Mouse (Mus musculus) R1 (cell line): ENCODE measurements around the gene Pfdn6.
"Not testable (repeated sequence)": the region's sequence is repeated elsewhere in the genome, so short reads cannot be mapped to it uniquely, and the experiment has no call there.

Experiments
- DNase-seq: peaks from one replicate; pipeline ENCODE4 v3.0.0-alpha.2; 2018; ENCODE audit warnings: low read depth, low spot score

The Pfdn6 gene

DNA sequence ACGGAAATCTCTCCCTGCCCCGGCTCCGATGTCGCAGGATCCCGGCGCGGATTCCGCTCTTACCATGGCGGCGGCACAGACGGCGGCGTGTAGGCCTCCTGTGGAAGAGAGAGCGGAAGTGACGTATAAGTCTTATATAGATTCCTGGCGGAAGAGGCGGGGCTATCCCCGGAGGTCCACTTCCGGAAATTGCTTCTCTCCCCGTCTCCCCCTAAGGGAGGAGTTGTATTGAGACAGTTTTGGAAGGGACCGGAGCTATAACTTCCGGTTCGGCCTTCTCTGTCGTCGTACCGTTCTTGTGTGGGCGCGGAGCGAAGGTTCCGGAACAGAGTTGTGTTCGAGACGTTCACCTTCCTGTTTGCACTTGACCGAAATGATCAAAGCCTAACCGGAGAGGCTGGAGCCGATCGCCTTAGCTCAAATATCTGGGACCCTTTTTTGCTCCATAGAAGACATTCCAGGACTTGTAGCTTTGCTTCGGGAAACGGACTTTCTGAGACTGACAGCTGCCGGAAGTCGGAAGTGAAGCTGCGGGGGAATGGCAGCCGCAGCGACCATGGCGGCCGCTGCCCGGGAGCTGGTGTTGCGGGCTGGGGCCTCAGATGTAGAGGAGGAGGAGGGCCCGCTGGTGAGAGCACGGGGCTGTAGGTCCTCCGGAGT lies 15.5 kb upstream of the Pfdn6 start, which contains the start of the genes Vps52 and Rps18:
TSS of gene Vps52 (plus strand) at position 258 of the 660 bp plus-strand sequence.
TSS of gene Rps18 (minus strand) at position 447 of the 660 bp plus-strand sequence.
- DNase-seq = peak; percentile 99

DNA sequence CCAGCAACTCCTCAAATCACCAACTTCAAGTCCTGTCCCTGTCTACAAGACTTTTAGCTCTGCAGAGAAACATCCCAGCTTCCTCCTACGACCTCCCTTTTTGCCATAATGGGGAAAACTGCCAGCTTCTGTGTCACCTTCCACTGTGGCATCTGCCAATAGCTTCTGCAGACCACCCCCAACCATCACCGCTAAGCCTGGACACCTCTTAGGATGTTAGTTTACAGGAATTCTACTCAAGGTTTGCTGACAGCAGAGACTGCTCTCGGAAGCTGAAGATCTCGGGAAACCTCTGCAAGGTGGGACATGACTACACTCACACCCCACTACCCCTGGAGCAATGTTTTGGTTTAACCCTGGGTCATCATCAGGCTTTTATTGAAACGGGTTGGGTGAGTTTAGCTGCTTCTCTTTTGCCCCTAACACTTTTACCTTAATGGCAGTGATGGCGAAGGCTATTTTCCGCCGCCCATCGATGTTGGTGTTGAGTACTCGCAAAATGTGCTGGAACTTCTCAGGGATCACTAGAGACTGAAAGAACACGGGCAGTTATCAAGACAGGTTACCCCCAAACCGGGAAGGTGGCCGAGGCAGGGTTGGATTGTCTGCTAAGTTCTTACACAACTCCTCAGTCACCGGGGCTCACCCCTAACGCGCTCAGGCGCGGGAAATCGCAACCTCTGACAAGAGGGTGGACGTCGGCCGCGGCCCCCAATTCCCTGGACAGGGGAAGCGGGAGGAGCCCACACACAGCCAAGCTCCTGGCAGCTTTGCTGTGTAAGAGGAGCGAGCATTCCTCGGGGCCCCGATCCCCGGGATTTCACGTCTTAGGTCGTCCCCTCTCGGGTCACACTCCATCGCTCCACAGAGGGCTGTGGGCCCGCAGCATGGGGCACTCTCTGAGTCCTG lies 14.8 kb upstream of the Pfdn6 start:
- no peak for DNase-seq

DNA sequence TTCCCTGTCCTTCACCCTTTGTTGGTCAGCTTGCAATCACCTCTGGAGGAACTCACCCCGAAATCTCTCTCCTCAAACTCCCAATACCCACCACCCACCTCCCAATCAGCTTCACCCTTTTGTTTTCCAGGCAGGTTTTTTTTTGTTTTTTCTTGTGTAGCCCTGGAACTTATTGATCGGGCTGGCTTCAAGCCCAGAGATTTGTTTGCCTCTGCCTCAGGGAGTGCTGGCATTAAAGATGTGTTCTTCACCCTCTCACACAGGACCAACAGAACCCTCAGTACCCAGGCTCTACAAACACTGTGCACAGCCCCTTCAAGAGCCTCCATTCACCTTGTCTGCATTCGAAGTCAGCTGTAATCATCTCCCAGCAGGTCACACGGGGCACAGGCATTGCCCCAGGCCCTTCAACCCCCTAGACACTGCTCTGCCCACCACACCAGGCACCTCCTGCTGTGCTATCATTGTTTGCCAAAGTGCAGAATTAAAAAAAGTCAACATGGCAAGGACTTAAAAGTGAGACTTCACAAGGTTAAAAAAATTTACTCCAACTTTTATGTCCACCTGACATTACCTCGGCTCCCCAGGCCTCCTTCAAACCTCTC lies 13.9 kb upstream of the Pfdn6 start:
- no peak for DNase-seq

DNA sequence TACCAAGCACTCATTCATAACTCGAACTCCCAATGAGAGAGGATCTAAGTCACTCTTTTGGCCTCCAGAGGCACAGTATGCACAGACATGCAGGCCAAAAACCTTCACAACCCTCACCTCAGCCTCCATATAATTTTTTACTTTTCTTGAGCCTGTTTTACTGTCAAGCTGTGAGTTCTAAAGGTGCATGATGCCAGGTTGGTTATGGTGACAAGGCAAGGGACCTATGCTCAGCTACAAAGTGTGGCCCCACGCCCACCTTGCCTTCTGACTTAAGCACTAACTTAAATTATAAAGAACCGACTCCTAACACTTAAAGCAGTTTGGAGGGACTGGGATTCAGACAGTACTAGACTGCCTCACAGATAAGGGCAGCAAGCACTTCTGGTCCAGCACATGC lies 13.2 kb upstream of the Pfdn6 start:
- no peak for DNase-seq

DNA sequence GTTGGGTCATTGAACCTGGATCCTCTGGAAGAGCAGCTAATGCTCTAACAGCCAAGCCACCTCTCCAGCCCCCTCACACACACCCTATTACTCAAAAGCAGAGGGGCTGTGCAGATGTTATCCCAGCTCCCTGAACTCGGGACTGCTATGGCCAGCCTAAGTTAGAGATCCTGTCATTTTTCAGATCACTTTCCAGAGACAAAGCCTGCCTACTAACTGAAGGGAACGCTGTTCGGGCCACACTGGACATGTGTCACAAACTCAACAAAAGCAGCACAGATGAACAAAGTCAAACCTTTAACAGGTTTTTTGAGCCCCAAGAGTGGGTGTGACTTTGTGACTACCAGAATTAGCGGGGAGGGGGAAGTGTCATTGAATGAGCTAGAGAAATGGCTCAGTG lies 12.7 kb upstream of the Pfdn6 start:
- no peak for DNase-seq

DNA sequence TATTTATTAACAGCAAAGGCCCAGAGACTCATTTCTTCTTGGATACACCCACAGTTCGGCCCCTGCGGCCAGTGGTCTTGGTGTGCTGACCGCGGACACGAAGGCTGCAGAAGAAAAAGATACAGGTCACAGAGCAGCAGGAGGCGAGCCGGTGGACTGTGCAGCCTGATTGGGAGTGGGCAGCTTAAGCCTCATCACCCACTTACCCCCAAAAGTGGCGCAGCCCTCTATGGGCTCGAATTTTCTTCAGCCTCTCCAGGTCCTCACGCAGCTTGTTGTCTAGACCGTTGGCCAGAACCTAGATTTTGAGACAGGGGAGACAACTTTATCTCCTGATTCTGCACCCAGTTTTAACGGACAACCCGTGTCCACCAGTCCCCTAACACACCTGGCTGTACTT lies 11.9 kb upstream of the Pfdn6 start:
- not testable (repeated sequence) for DNase-seq

DNA sequence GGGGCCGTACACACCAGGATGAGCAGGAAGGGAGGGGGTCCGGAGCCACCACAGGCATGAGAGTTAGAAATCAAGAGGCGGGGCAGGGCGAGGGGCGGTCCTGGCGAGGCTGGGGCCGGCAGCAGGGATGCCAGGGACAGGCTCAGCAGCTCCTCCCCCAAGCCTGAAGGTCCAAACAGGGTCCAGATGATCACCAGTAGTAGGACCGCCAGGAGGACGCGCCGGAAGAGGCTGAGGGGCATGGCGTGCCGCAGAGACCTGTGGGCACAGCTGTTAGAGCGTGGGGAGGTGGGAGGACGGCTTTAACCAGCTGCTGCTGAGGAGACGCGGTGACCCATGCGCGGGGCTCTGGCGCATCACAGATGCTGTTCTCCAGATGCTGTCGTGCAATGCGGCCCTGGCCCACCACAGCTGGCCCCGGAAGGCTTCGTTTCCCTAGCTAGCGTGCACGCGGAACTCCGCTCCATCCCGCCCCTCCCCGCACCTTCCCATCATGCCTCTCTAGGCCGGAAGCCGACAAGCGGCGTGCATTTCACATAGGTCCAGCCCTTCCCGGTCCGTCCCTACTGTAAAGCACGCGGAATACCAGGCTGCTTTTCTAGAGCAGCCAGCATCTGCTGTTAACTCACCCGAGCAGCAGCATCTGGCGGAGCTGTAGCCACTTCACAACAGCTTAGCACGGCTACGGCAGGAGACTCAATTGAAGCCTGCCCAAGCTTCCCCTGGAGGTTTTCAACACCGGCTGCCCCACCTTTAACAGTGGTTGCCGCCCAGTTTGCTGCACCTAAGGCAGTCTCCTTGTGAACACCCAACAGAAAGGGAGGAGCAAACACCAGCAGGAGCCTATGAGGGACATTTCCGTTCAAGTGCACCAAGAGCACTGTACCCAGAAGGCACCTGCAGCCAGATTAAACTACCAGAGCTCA lies 11.1 kb upstream of the Pfdn6 start, which contains the start of gene B3galt4:
TSS of gene B3galt4 (minus strand) at position 468 of the 926 bp plus-strand sequence.
- DNase-seq = peak; percentile 97

DNA sequence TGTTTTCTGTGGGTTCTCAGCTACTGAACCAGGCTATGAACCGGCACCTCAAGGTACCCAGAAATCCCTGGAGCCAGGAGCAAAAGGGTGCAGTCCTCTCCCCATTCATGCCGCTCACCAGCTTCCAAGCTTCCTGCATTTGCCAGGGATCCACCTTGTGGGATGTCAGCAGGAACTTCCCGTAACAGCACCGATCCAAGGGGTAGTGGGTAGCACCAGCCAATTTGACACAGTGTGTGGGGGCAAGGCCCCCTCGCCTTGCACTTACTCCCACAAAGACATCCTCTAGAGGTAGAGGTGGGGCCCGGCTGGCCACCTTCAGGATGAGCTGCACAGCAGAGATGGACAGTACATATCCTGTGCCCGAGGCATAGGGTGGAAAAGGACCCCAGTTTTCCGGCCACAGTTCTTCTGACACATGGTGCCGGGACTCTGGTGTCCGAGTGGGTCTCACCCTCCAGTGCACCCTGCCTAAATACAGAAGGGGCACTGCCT lies 10.0 kb upstream of the Pfdn6 start:
- no peak for DNase-seq

DNA sequence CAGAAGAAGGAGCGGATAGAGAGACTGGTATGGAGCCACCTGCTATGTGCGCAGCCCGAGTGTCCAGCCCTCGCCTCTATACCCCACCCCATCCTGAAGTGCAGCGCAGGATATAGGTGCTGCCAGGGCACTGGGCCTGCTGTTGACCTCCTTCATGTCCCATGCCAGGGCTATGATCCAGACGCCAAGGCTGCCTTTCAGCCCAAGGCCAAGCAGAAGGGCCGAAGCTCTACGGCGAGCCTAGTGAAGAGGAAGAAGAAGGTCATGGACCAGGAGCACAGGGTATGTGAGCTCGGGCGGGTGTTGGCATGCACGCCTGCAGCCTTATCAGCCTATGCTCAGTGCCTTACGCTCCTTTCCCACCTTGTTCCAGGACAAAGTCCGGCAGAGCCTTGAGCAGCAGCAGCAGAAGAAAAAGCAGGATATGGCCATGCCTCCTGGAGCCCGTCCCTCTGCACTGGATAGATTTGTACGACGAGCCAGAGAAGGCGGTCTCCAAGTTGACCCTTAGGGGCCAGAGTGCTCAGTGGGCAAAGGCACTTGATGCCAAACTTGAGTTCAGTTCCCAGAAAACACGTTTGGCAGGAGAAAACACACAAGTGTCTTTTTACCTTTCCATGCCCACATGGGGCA lies 8.9 kb upstream of the Pfdn6 start:
- no peak for DNase-seq

DNA sequence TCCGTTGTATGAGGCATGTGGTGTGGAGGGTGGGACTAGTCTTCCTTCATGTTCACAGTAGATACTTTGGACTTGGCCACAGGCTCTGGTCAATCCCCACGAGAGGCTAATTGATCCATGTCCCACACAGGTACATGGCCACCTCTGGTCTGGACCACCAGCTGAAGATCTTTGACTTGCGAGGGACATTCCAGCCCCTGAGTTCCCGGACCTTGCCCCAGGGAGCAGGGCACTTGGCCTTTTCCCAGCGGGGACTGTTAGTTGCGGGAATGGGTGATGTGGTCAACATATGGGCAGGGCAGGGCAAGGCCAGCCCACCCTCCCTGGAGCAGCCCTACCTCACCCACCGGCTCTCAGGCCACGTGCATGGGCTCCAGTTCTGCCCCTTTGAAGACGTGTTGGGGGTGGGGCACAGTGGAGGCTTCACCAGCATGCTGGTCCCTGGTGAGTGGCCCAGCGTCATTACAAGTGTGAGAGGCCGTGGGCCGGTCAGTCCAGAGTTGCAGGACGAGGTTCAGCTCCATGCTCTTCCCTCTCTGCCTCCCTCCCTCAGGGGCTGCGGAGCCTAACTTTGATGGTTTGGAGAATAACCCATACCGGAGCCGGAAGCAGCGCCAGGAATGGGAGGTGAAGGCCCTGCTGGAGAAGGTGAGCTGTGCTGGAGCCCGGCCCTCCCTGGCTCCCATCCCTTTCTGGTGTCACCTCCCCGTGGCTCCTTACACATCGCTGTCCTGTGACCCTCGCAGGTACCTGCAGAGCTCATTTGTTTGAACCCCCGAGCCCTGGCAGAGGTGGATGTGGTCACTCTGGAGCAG lies 8.2 kb upstream of the Pfdn6 start:
- no peak for DNase-seq

DNA sequence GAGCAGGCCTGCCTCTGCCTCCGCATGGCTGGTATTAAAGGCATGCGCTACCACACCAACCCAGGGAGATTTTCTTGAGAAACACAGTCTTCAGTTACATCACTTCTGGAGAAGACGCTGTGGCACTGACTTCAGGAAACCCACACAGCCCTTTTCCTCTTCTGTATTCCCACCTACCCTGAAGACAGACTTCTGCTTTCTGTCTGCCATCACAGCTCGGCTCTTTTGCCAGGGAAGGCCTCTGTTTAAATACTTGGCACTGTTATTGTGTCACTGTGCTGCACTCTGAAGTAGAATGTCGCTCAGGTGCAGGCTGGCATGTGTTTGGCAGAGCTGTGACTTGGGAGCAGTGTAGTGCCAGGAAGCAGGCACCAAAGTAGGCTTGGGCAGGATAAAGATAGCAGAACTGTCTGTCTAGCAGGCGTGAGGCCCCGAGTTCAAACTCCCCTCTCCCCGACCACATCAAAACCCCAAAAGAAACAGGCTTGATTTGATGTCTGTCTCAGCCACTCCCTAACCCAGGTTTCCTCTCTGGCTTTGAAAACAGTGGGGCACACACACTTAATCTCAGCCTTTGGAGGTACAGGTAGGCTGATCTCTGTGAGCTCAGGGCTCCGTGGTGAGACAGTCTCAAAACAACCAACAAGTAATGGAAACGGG lies 7.4 kb upstream of the Pfdn6 start:
- no peak for DNase-seq

DNA sequence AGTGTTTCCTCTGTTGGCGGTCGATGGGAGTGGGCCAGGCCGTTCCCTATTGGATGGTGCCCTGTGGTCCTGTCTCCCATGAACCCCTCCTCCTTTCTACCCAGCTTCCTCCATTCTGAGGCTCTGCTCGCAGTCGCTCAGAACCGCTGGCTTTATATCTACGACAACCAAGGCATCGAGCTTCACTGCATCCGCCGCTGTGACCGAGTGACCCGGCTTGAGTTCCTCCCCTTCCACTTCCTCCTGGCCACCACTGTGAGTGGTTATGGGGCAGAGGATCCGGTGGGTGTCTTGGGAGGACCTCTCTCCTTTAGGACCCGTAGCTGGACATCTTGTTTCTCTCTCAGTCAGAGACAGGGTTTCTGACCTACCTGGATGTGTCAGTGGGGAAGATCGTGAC lies 3.3 kb upstream of the Pfdn6 start:
- DNase-seq = no peak

DNA sequence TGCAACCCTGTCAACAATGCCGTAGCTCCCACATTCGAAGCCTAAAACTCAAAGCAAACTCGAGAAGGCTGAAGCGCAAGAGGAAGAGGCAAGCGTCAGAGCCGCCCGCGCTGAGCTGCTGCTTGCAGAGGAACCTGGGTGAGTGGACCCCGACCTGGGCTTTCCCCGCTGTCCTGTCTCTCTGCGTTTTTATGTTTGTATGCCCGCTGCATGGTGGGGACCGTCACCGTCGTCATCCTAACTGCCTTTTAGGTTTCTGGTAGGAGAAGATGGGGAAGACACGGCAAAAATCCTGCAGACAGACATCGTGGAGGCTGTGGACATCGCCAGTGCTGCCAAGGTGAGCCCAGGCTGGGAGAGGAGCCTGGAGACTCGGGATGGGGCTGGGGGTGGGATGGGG lies 1.2 kb upstream of the Pfdn6 start:
- no peak for DNase-seq

DNA sequence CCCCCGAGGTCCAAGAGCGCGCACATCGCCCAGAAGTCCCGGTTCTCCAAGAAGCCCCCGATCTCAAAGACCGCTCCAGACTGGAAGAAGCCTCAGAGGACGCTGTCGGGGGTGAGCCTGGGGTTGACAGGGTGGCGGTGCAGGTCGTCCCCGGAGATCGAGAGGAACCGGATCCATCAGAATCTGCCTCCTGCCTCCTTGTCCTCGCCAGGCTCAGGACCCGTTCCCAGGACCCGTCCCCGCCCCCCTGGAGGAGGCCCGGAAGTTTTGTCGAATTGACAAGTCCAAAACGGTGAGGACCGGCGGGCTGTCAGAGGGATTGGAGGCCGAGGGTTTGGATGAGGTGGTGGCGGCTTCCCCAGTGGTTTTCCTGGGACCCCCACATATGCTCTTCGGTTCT lies 838 bp upstream of the Pfdn6 start:
- DNase-seq = peak; percentile 67

DNA sequence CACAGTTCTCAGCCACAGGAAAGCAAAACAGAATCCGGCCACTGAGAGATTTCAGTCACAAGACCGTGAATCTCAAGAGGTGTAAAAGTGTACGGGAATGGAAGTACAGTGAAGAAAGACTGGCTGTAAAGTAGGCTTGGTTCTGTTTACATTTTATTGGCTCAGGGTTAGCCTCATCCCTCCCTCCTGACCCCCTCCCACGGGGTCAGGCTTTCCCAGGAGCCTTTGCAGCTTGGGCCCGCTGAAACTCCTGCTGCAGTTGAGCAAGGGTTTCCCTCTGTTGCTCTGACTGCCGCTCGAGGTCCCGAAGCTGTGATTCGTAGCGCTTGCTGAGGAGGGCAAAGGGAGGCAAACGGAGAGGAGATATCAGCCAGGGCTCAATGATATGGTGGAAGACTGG lies 1.4 kb downstream of the Pfdn6 start:
- DNase-seq = peak; percentile 61

DNA sequence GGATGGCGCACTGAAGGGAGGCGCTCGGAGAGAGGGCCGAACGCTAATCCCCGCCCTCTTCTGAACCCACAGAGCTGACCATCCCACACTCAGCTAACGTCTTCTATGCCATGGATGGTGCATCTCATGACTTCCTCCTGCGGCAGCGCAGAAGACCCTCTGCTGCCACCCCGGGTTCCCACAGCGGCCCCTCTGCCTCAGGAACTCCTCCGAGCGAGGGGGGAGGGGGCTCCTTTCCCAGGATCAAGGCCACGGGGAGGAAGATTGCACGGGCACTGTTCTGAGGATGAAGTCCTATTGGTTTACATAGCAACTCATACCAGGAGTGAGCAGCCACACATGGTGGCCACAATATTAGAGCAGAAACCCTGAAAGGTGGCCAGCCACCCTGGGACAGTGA lies 3.1 kb downstream of the Pfdn6 start:
- no peak for DNase-seq

DNA sequence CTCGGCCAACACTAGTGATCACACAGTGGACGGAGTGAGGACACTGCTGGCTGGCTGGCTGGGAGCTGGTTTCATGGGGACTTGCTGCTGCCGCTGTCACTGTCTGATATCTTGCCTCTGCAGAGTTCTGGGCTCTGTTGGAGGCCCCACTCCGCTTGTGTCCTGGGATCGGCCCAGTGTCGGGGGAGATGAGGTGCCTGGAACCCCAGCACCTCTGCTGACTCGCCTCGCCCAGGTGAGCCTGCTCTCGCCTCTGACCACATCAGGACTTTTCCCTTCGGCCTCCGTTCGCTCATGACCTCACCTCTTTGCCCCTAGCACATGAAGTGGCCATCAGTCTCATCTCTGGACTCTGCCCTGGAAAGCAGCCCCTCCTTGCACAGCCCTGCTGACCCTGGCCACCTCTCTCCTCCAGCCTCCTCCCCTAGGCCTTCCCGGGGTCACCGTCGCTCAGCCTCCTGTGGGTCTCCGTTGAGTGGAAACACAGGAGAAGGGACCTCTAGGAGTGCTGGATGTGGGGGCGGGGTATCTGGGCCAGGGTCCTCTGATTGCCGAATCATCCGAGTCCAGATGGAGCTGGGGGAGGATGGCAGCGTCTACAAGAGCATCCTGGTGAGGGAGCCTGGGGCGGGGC lies 4.6 kb downstream of the Pfdn6 start:
- DNase-seq = no peak

DNA sequence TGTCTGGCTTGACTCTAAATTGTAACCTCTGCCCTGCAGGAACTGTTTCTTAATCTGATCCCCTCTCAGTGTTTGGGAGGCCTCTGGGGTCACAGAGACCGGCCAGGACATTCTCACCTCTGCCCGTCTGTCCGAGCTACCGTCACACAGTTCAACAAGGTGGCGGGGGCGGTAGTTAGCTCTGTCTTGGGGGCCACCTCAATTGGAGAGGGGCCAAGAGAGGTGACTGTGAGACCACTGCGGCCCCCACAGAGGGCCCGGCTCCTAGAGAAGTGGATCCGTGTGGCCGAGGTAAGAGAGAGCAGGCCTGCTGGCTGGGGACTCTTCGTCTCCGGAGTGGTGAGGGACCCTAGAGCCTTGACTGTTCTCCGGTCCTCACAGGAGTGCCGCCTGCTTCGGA lies 7.2 kb downstream of the Pfdn6 start:
- no peak for DNase-seq

DNA sequence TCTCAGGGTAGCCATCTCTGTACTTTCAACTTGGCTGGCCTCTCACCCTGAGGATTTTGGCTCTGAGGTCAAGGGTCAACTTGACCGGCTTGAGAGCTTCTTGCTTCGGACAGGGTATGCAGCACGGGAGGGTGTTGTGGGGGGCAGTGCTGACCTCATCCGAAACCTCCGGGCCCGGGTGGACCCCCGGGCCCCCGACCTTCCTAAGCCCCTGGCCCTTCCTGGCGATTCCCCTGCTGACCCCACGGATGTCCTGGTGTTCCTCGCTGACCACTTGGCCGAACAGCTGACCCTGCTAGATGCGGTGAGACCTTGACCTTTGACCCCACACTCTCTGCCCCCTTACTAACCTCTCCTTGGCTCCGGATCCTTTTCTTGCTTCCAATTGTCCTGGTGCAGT lies 7.7 kb downstream of the Pfdn6 start:
- DNase-seq = no peak
